ENCODE assay signal across 8 mouse cellular contexts in genomic region chr9:44325768-44326370, GRCm38 (mm10). TPM values are rescaled to one million over a fixed set of nuclear protein-coding genes. Genes with fewer than 3 reads are reported as not detected.
DNase-seq lines count a peak whose midpoint lies in the region; ATAC-seq and TF ChIP-seq lines count a peak whose summit lies in the region.

Gene Dpagt1 (plus strand): TSS chr9:44326019.

- TF ChIP-seq CTCF in thymus, adult 2 months (IDR thresholded peaks at IDR 0.05; ENCODE audit: borderline replicate concordance, control insufficient read depth, extremely low read depth, insufficient read depth, low read length, poor library complexity): no peak

- 2% methylated on average over 12 of the region's 12 CpGs for WGBS in thymus, adult 2 months
- WGBS in limb, embryonic 10.5 days: 9% methylated on average over 12 of the region's 12 CpGs
- 3% methylated on average over 12 of the region's 12 CpGs for WGBS in neural tube, embryonic 15.5 days

- peak within 1 kb of the TSS; percentile 91 for H3K4me2 ChIP-seq in neural tube, embryonic 15.5 days

- no peaks in the 10 kb centered on the region for H3K9me3 ChIP-seq in limb, embryonic 10.5 days (replicated peaks)
- H3K9me3 ChIP-seq in neural tube, embryonic 15.5 days (replicated peaks): no peaks in the 10 kb centered on the region

- no peak for DNase-seq in thymus, adult 2 months
- DNase-seq in thymus, postnatal 25 days: no peak
- peak; percentile 73 for DNase-seq in fat pad, adult 2 months (ENCODE audit: extremely low read depth, low read depth, low spot score)
- no peak for DNase-seq in heart, postnatal 36 days
- no peak for DNase-seq in limb, embryonic 10.5 days (ENCODE audit: low spot score)
- no peak for DNase-seq in spleen, adult 18-20 months
- no peak for DNase-seq in cerebellum, adult 9-10 months

- H3K4me1 ChIP-seq in thymus, adult 2 months (replicated peaks; ENCODE audit: control insufficient read depth, insufficient read depth, low read length): peaks cover 15% of the 10 kb centered on the region
- H3K4me1 ChIP-seq in limb, embryonic 10.5 days: peaks cover 16% of the 10 kb centered on the region
- H3K4me1 ChIP-seq in neural tube, embryonic 15.5 days: peaks cover 21% of the 10 kb centered on the region

- 0 out of 2 replicates have a peak, but pooled peaks have one; percentile 14 for TF ChIP-seq POLR2A in thymus, adult 2 months (IDR thresholded peaks at IDR 0.05; ENCODE audit: control insufficient read depth, extremely low read depth, insufficient read depth, low read length, poor library complexity)

- H3K27ac ChIP-seq in thymus, adult 2 months (ENCODE audit: control insufficient read depth, insufficient read depth, low read length): no peak within 1 kb of the TSS
- peak within 1 kb of the TSS; percentile 95 for H3K27ac ChIP-seq in limb, embryonic 10.5 days
- peak within 1 kb of the TSS; percentile 93 for H3K27ac ChIP-seq in neural tube, embryonic 15.5 days (replicated peaks)

- intact Hi-C loops in heart, postnatal 36 days (cut with DNase I): no loop called here

- no peaks in the 10 kb centered on the region for H3K27me3 ChIP-seq in thymus, adult 2 months (ENCODE audit: control insufficient read depth, insufficient read depth, low read length)
- no peaks in the 10 kb centered on the region for H3K27me3 ChIP-seq in limb, embryonic 10.5 days (ENCODE audit: low read depth, poor library complexity, severe bottlenecking)
- no peaks in the 10 kb centered on the region for H3K27me3 ChIP-seq in neural tube, embryonic 15.5 days (replicated peaks)

- H3K4me3 ChIP-seq in thymus, adult 2 months (ENCODE audit: control insufficient read depth, insufficient read depth, low read length): peak within 1 kb of the TSS; percentile 85
- H3K4me3 ChIP-seq in limb, embryonic 10.5 days: peak within 1 kb of the TSS; percentile 67
- peak within 1 kb of the TSS; percentile 85 for H3K4me3 ChIP-seq in neural tube, embryonic 15.5 days (replicated peaks)

- peak; percentile 46; the same call in 1 of the 2 replicates for ATAC-seq in neural tube, embryonic 15.5 days (ENCODE audit: low FRiP score)

- no peaks in the 10 kb centered on the region for H3K36me3 ChIP-seq in thymus, adult 2 months (ENCODE audit: control insufficient read depth, insufficient read depth, low read length)
- H3K36me3 ChIP-seq in limb, embryonic 10.5 days: peaks cover 31% of the 10 kb centered on the region
- H3K36me3 ChIP-seq in neural tube, embryonic 15.5 days: peaks cover 19% of the 10 kb centered on the region

- peak within 1 kb of the TSS; percentile 93 for H3K9ac ChIP-seq in neural tube, embryonic 15.5 days (replicated peaks)

RNA-seq across cellular contexts. Expression of gene Dpagt1, which starts in this region (rescaled TPM):
- 47.9 and 49.5 TPM in 2 replicates for polyA plus RNA-seq in thymus, adult 2 months (2012; rRNA removed)
- 10 to 100 TPM; 18.6 to 22.4 TPM for total RNA-seq in heart, postnatal 36 days (2021)
- 45.3 and 46.9 TPM in 2 replicates for polyA plus RNA-seq in limb, embryonic 10.5 days (2016; fragmentation: Nextera tagmentation; extraction: Ambion mirVana)
- polyA plus RNA-seq in neural tube, embryonic 15.5 days (2015; fragmentation: Nextera tagmentation; extraction: Ambion mirVana): 30.5 and 34.0 TPM in 2 replicates
